Mouse (Mus musculus): ENCODE measurements around the gene Rnf41.

The Rnf41 gene

GRCm38 (mm10) chr10:128474366-128474765 is 62.9 kb downstream of the Rnf41 start:
- no peak for DNase-seq (ENCODE audit: low spot score in 2 of 2)

GRCm38 (mm10) chr10:128486370-128486769 is 74.9 kb downstream of the Rnf41 start:
- DNase-seq (ENCODE audit: low spot score in 2 of 2): no peak

- no peak for DNase-seq (ENCODE audit: low spot score in 2 of 2)
These were observed 76.6 kb downstream of the Rnf41 start for GRCm38 (mm10) chr10:128487861-128488712.

GRCm38 (mm10) chr10:128488776-128489175 is 77.3 kb downstream of the Rnf41 start:
- DNase-seq (ENCODE audit: low spot score in 2 of 2): no peak

GRCm38 (mm10) chr10:128489380-128489779 is 77.9 kb downstream of the Rnf41 start:
- no peak for DNase-seq (ENCODE audit: low spot score in 2 of 2)

- DNase-seq (ENCODE audit: low spot score in 2 of 2): no peak
These were observed 78.3 kb downstream of the Rnf41 start for GRCm38 (mm10) chr10:128489785-128490184.

- DNase-seq (ENCODE audit: low spot score in 2 of 2): no peak
These were observed 78.8 kb downstream of the Rnf41 start for GRCm38 (mm10) chr10:128490232-128490631.

GRCm38 (mm10) chr10:128490912-128491311 is 79.5 kb downstream of the Rnf41 start:
- DNase-seq (ENCODE audit: low spot score in 2 of 2): no peak
